Mouse (Mus musculus) CH12.LX (cell line): ENCODE data around the gene Smpd1. TPM values are rescaled to one million over a fixed set of nuclear protein-coding genes. Genes with fewer than 3 reads are reported as not detected.

Experiments used
- DNase-seq: peaks from one replicate; pipeline ENCODE4 v3.0.0-alpha.2; 2013; ENCODE audit errors: extremely low read depth
- H3K27ac ChIP-seq: 2 replicates; pipeline ENCODE4 v1.5.1; 2012; ENCODE audit warnings: low read depth, mild to moderate bottlenecking, control low read depth, moderate library complexity; ENCODE audit not compliant: insufficient read depth
- H3K27me3 ChIP-seq: replicated peaks from 2 replicates; pipeline ENCODE3; 2012; ENCODE audit warnings: inconsistent platforms
- H3K36me3 ChIP-seq, 2 experiments: replicated peaks in 1 of 2; 2 replicates each; pipeline versions ENCODE3 to v1.6.1; 2012; ENCODE audit warnings: inconsistent platforms in 1 of 2, low read length in 1 of 2, mild to moderate bottlenecking in 1 of 2, mixed read lengths in 1 of 2, moderate library complexity in 1 of 2; ENCODE audit not compliant: control insufficient read depth in 1 of 2, insufficient read depth in 1 of 2
- H3K4me1 ChIP-seq, 2 experiments: 2 replicates each; pipeline ENCODE4 v1.6.1; 2012; ENCODE audit warnings: inconsistent platforms in 1 of 2, moderate library complexity in 1 of 2; ENCODE audit not compliant: insufficient read depth in 2 of 2, control insufficient read depth in 1 of 2
- H3K4me2 ChIP-seq: 2 replicates; pipeline ENCODE4 v1.6.1; 2012; ENCODE audit warnings: low read depth, mild to moderate bottlenecking, control low read depth; ENCODE audit not compliant: poor library complexity, insufficient read depth, severe bottlenecking
- H3K4me3 ChIP-seq, 3 experiments: fragments of 150-350 bp in 1 of 3; sonication (generic) in 1 of 3; replicated peaks in 1 of 3; 2 replicates each; pipeline versions ENCODE3 to v1.5.1; 2011 to 2012; ENCODE audit warnings: low read depth in 2 of 3, low read length in 2 of 3, mild to moderate bottlenecking in 2 of 3, moderate library complexity in 2 of 3, control low read depth in 1 of 3, improper control_type of control experiment in 1 of 3, inconsistent platforms in 1 of 3, mixed read lengths in 1 of 3; ENCODE audit not compliant: poor library complexity in 1 of 3
- H3K79me2 ChIP-seq: replicated peaks from 2 replicates; pipeline ENCODE4 v1.6.1; 2012; ENCODE audit warnings: mild to moderate bottlenecking, moderate library complexity; ENCODE audit not compliant: control insufficient read depth, poor library complexity, insufficient read depth, severe bottlenecking; ENCODE audit errors: extremely low read depth
- H3K9ac ChIP-seq: 2 replicates; pipeline ENCODE4 v1.6.1; 2012; ENCODE audit warnings: low read depth, mild to moderate bottlenecking, control low read depth, moderate library complexity; ENCODE audit not compliant: insufficient read depth
- H3K9me3 ChIP-seq: replicated peaks from 2 replicates; pipeline ENCODE3; 2012; ENCODE audit warnings: low read length, inconsistent platforms, mixed read lengths
- BHLHE40 ChIP-seq: IDR thresholded peaks from 2 replicates; pipeline ENCODE4 v1.6.1; 2011; ENCODE audit warnings: mild to moderate bottlenecking, low read depth, low read length, improper control_type of control experiment
- CHD1 ChIP-seq: IDR thresholded peaks from 2 replicates; pipeline ENCODE4 v1.6.1; 2012; ENCODE audit warnings: low read depth, low read length, improper control_type of control experiment, inconsistent platforms
- CTCF ChIP-seq, 2 experiments: IDR thresholded peaks in 1 of 2; conservative IDR thresholded peaks in 1 of 2; 2 replicates each; pipeline ENCODE4 v1.5.1; 2011 to 2012; ENCODE audit warnings: low read depth in 2 of 2, low read length in 2 of 2, improper control_type of control experiment in 1 of 2, inconsistent platforms in 1 of 2, mild to moderate bottlenecking in 1 of 2, moderate library complexity in 1 of 2
- E2F4 ChIP-seq: IDR thresholded peaks from 2 replicates; pipeline ENCODE4 v1.6.1; 2011; ENCODE audit warnings: low read depth, low read length, improper control_type of control experiment; ENCODE audit not compliant: insufficient replicate concordance
- EP300 ChIP-seq: IDR thresholded peaks from 2 replicates; pipeline ENCODE4 v1.6.1; 2011; ENCODE audit warnings: low read length, improper control_type of control experiment
- ETS1 ChIP-seq: conservative IDR thresholded peaks from 2 replicates; pipeline ENCODE4 v1.6.1; 2012; ENCODE audit warnings: low read depth, mild to moderate bottlenecking, inconsistent platforms, low read length, improper control_type of control experiment, moderate library complexity
- JUND ChIP-seq: conservative IDR thresholded peaks from 2 replicates; pipeline ENCODE4 v1.6.1; 2011; ENCODE audit warnings: low read depth, low read length, improper control_type of control experiment
- MAX ChIP-seq: IDR thresholded peaks from 2 replicates; pipeline ENCODE4 v1.6.1; 2011; ENCODE audit warnings: low read length, improper control_type of control experiment
- MYC ChIP-seq: IDR thresholded peaks from 2 replicates; pipeline ENCODE4 v1.6.1; 2011; ENCODE audit warnings: low read depth, mild to moderate bottlenecking, improper control_type of control experiment, low read length
- NRF1 ChIP-seq: IDR thresholded peaks from 2 replicates; pipeline ENCODE4 v1.6.1; 2014; ENCODE audit warnings: low read depth, mild to moderate bottlenecking, inconsistent platforms, low read length, improper control_type of control experiment, moderate library complexity
- POLR2A ChIP-seq: IDR thresholded peaks from 2 replicates; pipeline ENCODE4 v1.6.1; 2011; ENCODE audit warnings: low read depth, mild to moderate bottlenecking, improper control_type of control experiment, low read length
- RAD21 ChIP-seq: IDR thresholded peaks from 2 replicates; pipeline ENCODE4 v1.6.1; 2011; ENCODE audit warnings: low read depth, mild to moderate bottlenecking, low read length, improper control_type of control experiment, moderate library complexity
- SIN3A ChIP-seq: IDR thresholded peaks from 2 replicates; pipeline ENCODE4 v1.6.1; 2012; ENCODE audit warnings: low read length, improper control_type of control experiment, inconsistent platforms
- TCF12 ChIP-seq: IDR thresholded peaks from 2 replicates; pipeline ENCODE4 v1.6.1; 2014; ENCODE audit warnings: low read depth, mild to moderate bottlenecking, inconsistent platforms, low read length, improper control_type of control experiment
- UBTF ChIP-seq: IDR thresholded peaks from 2 replicates; pipeline ENCODE4 v1.6.1; 2012; ENCODE audit warnings: low read depth, mild to moderate bottlenecking, inconsistent platforms, low read length, improper control_type of control experiment, moderate library complexity
- ZKSCAN1 ChIP-seq: IDR thresholded peaks from 2 replicates; pipeline ENCODE4 v1.6.1; 2012; ENCODE audit warnings: low read depth, inconsistent platforms, low read length, improper control_type of control experiment, borderline replicate concordance
- ZNF384 ChIP-seq: IDR thresholded peaks from 2 replicates; pipeline ENCODE4 v1.6.1; 2012; ENCODE audit warnings: low read depth, low read length, improper control_type of control experiment, inconsistent platforms
- dilution Hi-C: fragments of 300-500 bp; cut with MboI; formaldehyde crosslinking; loops from 2 replicates; pipeline ENCODE4 v1.14.3; 2020; ENCODE audit warnings: low sequenced_read_pairs; ENCODE audit not compliant: extremely low pct_unique_long_range_greater_than_20kb, extremely low pct_ligation_motif_present
- in situ Hi-C: fragments of 300-500 bp; cut with MboI; formaldehyde crosslinking; loops from 3 replicates; pipeline ENCODE4 v1.14.3; 2019; ENCODE audit warnings: low sequenced_read_pairs, low pct_ligation_motif_present, low pct_unique_long_range_greater_than_20kb, mixed read lengths
- polyA plus RNA-seq: library from polyadenylated mRNA; unstranded; fragments of >175 nt; gene quantifications from 2 replicates; pipeline ENCODE4 v1.2.1, GENCODE M21; 2012; ENCODE audit warnings: low read depth; ENCODE audit not compliant: insufficient read length
- total RNA-seq, 2 experiments: library from RNA; depleted of rRNA; stranded (reverse); fragments of 300-350 nt in 1 of 2; fragments of >200 nt in 1 of 2; gene quantifications; 2 replicates each; pipeline ENCODE4 v1.2.3; 2012 to 2014

Smpd1 gene
- total and polyA plus RNA-seq, 3 experiments: 16.9 to 22.5 (median 17.9) TPM

DNA sequence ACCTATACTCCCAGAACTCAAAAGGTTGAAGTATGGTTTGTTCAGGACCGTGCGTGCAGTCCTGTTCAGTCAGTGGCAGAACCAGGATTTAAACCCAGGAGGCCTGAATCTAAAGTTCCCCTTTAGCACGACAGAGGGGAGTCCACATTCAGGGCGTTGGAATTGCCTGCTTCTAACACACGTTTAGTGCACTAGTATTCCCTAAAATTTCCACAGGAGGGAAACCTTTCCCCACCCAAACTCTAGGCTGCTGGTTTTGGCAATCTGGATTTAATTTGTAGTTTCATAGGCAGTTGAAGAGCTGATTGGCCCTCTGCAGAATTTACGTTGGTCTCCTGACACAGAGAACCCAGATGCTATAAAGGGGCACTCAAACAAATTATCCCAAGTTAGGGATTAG is 5.1 kb upstream of the Smpd1 start:
- dilution Hi-C loops: no loop called here
- Histone ChIP-seq H3K36me3 (no peaks in the 10 kb centered on the region), H3K79me2 (no peaks in the 10 kb centered on the region)

DNA sequence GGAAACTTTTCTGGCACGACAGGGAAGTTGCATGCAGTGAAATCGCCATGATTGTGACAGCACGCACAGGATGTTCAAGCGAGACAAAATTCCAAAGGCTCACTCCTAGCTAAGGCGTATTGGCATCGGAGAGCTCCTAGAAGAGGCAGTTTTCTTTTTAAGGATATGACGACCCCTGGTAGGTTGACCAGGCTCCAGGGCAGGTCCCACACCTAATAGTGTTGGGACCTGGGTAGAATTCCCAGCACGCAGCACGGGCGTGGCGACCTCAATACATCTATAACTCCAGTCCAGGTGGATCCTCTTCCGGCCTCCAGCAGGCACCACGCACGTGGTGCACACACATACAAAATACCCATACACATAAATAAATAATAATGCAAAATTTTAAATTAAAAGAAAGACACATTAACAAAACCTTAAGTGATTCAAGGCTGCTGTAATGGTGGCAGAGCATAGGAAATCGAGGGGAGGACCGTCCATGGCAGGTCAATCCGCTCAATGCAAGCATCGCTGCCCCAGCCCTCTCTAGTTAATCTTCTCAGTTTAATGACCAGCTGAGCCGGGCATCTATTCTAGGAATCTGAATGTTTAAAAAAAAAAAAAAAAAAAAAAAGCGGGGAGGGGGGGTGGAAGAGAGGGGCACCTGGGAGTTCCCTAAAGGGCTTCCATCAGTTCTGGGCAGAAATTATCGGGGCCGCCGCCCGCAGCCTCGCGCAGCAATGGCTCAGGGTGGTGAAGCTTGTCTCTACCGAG is 526 bp upstream of the Smpd1 start:
- no peak for DNase-seq
- peak overlapping the region; percentile 27; the same call in 1 of the 2 replicates for H3K4me2 ChIP-seq
- peak overlapping the region; percentile 41 to 80 (median 76) for H3K4me3 ChIP-seq
- TF ChIP-seq ZNF384: peak; percentile 91
- TF ChIP-seq CTCF (conservative IDR thresholded peaks at IDR 0.05 in 1 of 2, IDR thresholded peaks at IDR 0.05 in 1 of 2; ENCODE audit: low read depth in 2 of 2, low read length in 2 of 2): no peak
- peak overlapping the region; percentile 4; the same call in 1 of the 2 replicates for H3K9ac ChIP-seq
- peaks cover 9 to 21% of the 10 kb centered on the region in 2 experiments for H3K4me1 ChIP-seq
- no peaks in the 10 kb centered on the region for H3K79me2 ChIP-seq
- in situ Hi-C loops (no loop called here), dilution Hi-C loops (no loop called here)
- H3K27me3 ChIP-seq: no peaks in the 10 kb centered on the region
- no peak overlapping the region for H3K27ac ChIP-seq
- peaks cover 11 to 27% of the 10 kb centered on the region in 2 experiments for H3K36me3 ChIP-seq
- no peaks in the 10 kb centered on the region for H3K9me3 ChIP-seq

More for the DNA sequence above, 5.1 kb upstream of the Smpd1 start:
- Histone ChIP-seq H3K27me3 (no peaks in the 10 kb centered on the region), H3K4me2 (no peak overlapping the region), H3K4me1 (peaks cover 0 to 9% of the 10 kb centered on the region in 2 experiments; a peak in 3 of 4 replicates), H3K9ac (no peak overlapping the region), H3K4me3 (no peak overlapping the region), H3K9me3 (no peaks in the 10 kb centered on the region), H3K27ac (no peak overlapping the region)
- TF ChIP-seq UBTF: no peak
- no peak for TF ChIP-seq CHD1
- no peak for TF ChIP-seq NRF1
- no peak for TF ChIP-seq SIN3A
- TF ChIP-seq TCF12: no peak
- TF ChIP-seq CTCF (conservative IDR thresholded peaks at IDR 0.05 in 1 of 2, IDR thresholded peaks at IDR 0.05 in 1 of 2; ENCODE audit: low read depth in 2 of 2, low read length in 2 of 2): peak in 1 of 2 experiments; percentile 3; a peak in 1 of 4 replicates
- no peak for TF ChIP-seq ZKSCAN1
- TF ChIP-seq RAD21: peak; percentile 19
- no peak for TF ChIP-seq BHLHE40
- TF ChIP-seq POLR2A: no peak
- no peak for TF ChIP-seq EP300
- no peak for TF ChIP-seq ETS1
- TF ChIP-seq MYC: no peak
- TF ChIP-seq MAX: no peak
- TF ChIP-seq JUND: no peak
- no peak for TF ChIP-seq E2F4
- DNase-seq: no peak
- in situ Hi-C loops: no loop called here
